Mouse (Mus musculus) MEL-GATA-1-ER (cell line): ENCODE results near the gene Pradc1.
A peak's percentile ranks its signal among the peaks of the same experiment; 100 is the strongest.

Experiments used
- DNase-seq: peaks from one replicate; pipeline ENCODE4 v3.0.0-alpha.2; 2012; ENCODE audit warnings: low read depth; ENCODE audit errors: extremely low read depth

The Pradc1 gene

DNA sequence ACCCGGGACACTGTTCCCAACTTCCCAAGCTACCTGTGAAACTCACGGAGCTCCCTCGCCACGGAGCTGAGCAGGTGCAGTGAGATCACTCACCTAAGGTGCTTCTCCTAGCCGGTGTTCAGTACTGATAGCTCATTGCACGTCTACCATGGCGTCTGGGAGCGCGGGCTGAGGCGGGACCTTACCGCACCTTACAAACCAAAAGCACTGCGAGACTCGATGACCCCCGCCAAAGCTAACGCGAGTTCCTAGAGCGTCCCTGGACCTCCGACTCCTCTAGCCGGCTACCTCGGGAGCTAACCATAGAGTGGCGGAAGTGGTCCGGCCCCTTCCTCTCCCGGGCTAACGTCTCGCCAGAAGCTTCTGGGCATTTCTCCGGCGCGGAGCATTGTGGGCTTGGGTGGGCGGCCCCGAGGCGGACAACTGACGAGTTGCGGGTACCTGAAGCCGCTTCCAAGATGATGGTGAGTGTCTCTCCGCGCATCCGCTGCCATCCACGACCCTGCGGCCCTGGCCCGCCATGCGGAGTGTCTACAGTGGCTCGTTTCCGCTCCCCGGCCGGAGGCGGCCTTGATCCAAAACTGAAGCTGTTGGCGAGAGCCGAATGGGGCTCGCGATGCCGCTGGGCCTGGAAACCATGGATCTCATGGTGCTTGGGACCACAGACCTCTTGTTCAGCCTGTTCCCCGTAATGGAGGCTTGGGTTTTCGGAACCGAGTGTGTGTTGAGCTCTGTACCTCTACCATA is at the start of gene Pradc1:
Gene Pradc1, minus strand, starts transcription at position 307 of the 747 bp plus-strand sequence.
- DNase-seq: peak; percentile 94

DNA sequence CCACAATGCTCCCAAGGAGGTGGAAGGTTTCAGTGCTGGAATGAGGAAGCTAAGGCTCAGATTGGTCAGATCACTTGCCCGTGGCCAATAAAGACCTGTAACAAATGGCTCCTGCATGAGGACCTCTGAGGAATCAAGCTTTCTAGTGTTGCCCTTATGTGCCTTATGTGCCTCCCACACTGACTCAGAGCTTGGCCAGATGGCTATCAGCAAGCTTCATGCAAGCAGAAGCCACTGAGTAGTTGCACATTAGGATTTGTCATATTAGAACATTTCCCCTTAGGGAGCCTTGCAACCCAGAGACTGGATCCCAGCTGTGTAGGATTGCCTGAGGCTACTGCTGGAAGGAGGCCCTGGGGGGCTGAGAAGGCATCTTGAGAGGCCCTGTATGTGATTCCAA is 48.6 kb upstream of the Pradc1 start:
- no peak for DNase-seq

DNA sequence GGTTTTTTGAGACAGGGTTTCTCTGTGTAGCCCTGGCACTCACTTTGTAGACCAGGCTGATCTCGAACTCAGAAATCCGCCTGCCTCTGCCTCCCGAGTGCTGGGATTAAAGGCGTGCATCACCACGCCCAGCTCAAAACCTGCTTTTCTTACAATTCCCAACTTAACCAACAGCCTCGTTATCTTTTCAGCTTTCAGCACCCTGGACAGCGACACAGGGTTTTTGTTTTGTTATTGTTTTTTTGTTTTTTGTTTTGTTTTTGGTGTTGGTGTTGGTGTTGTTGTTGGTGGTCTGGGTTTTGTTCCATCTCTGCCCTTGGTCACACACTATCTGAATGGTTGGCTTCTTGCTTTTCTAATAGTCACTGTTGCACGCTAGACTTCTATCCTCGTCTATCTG is 46.4 kb upstream of the Pradc1 start:
- DNase-seq: no peak

DNA sequence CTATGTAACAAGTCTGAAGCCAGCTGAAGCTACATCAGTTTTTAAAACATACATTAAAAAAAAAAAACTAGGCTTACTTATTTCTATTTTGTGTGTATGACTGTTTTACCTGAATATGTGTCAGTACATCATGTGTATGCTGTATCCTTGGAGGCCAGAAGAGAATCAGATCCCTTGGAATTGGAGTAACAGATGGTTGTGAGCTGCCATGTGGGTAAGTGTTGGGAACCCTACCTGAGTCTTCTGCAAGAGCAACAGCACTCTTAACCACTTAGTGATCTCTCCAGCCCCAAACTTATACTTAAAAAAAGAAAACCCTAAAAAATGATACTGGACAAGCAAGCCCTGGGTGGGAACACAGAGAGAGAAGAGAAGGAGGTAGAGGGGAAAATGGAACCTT is 45.2 kb upstream of the Pradc1 start:
- no peak for DNase-seq

DNA sequence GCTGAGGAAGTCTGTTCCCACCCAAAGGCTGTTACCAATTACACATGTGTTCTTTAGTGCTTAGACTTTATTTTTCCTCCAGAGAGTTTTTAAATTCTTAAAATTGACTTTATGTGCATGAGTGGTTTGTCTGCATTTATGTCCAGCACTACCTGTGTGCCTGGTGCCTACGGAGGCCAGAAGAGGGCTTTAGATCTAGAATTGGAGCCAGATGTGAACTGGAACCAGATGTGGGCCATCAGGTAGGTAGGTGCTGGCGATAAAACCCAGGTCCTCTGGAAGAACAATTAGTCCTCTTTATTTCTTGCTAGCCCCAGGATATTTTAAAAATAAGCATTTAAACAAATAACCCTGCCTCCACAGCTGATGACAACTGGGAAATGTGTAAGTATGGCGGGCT is 39.8 kb upstream of the Pradc1 start:
- DNase-seq: no peak

DNA sequence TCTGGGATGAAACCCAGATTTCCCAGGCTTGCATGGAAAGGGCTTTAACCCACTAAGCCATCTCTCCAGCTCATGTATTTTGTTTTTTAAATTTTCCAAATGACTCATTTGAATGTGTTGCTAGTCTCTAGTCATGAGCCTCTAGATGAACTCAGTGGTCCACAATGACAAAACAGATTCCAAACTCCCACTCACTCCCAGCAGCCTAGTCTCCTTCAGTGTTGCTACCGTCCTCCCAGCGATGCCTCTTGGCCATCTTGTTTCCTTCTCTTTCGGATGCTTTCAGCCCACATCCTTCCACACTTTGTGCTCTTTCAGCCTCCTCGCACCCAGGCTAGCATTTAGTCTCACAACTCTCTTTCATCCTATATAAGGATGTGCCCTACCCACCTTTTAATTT is 38.5 kb upstream of the Pradc1 start:
- no peak for DNase-seq

DNA sequence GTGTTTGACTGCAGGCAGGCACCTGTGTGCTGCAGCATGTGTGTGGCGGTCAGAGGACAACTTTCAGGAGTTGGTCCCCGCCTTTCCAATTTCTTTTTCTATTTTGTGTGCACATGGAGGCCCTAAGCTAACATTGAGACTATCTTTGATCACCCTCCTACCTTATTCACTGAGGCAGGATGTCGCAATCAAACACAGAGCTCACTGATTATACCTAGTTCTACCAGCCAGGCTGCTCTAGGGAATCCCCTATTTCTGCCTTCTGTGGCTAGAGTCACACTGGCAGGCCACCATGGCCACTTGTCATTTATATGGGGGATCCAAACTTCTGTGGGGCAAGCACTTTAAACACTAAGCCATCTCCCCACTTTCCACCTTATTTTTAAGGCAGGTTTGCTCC is 37.9 kb upstream of the Pradc1 start:
- DNase-seq: no peak

DNA sequence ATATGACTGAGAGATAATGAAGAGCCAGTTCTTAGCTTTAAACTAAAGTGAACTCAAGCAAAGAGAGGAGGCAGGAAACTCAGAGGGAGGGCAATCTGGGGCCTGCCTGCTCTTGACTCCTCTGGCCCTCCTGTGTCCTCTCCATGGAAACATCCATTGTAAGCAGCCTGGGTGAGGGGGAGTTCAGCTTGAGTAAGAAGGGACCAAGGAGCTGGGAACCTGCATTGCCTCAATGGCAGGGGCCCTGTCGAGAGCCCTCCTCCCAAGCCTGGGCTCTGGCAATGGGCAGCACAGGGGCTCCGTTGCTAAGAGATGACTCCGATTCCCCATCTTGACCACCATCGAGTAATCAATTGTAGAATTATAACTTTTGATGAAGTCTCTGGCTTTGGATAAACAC is 36.7 kb upstream of the Pradc1 start:
- no peak for DNase-seq

DNA sequence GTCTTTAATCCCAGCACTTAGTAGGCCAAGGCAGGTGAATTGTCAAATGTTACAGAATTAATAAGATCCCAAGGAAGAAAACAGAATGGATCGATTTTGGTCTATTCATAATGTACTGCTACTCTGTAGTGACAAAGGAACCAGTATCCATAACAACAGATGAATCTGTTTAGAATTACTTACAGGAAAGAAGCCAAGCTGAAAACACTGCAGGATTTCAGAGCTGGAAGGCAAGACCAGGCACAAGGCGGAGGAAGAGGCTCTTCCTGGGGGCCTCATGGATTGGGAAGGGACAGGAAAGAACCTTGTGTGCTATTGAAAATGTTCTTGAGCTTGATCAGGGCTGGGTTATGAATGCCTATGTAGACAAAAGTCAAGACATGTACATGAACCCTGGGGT is 34.0 kb upstream of the Pradc1 start:
- no peak for DNase-seq

DNA sequence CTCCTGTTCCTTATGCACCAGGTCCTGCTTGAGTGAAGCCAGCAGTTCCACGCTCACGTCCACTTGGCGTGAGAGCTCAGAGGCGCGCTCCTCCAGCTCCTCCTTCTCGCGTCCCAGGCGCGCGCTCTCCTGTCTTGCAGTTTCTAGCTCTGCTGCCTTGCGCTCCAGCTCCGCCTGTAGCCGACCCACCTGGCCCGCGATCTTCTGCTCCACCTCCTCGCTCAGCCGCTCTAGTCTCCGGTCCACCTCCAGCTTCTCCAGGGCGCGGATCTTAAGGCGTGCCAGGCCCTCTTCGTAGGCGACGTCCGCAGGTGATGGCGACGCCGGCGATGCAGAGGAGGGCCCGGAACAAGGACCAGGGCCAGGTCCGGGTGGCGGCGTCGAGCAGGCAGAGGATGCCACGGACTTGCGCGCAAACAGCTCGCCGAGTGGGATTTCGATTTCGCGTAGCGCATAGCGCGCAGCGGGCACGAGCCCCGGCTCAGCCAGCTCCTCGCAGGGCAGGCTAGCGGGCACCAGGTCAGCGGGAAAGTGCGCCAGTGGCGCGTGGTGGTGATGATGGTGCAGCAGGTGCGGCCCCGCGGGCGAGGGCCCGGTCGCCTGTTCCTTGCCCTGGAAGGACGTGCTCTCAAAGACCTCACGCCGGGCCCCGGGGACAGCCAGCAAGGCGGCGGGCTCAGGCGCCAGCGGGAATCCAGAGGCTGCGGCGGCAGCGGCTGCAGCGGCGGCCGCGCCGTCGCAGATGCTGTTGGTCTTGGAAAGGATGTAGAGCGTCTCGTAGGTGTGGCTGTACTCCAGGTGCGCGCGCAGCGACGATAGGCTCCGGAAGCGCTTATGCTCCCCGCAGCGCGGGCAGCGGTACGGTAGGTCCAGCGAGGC is 32.3 kb upstream of the Pradc1 start:
- no peak for DNase-seq

DNA sequence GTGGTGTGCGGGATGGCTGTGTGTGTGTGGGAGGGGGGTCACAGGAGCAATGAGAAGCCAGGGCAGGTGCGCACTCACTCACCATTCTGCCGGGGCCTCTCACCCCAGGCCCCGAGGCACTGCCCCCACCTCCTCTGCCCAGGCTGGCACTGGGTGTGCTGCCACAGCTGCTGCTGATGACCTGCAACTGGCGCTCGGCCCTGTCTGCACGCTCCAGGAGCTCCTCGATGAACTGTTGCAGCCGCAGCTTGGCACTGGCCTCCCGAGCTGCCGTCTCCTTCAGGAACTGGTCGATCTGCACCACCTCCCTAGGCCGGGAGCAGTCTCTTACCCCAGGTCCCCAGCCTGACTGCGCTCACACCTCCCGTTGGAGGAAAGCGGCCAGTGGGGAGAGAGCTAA is 28.9 kb upstream of the Pradc1 start:
- no peak for DNase-seq

DNA sequence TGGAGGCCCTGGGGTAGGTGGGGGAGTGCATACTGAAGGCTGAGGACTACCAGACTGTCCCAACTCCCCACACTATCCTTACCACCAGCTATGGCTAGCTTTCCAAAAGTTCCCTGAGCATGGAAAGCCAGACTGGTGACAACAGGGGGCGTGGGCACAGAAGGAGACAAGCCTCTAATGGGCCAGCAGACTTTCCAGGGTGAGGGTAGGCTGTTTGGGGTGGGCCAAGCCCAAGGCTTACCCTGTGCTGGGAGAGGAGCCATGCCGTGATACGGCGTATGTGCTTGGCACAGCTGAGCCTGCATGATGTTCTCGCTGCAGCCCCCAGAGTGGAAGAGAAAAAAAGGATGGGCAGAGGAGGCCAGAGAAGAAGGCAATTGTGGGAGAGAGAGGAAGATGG is 28.2 kb upstream of the Pradc1 start:
- DNase-seq: no peak

DNA sequence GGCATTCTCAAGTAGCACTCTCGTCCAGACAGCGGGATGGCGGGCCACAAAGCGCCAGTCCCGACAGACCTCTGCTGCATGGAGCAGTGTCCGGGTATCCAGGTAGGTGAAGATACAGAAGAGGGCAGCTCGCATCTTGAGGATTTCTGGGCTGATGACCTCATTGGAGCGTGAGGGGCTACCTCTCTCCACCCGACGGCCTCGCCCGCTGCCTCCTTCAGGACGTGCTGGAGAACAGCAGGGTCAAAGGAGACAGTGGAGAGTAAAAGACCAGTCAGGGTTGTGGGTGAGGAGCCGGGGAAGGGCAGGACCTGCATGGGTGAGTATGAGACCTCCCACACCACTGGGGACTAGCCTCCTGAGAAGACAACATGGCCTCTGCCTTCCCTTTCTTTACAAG is 26.6 kb upstream of the Pradc1 start:
- no peak for DNase-seq

DNA sequence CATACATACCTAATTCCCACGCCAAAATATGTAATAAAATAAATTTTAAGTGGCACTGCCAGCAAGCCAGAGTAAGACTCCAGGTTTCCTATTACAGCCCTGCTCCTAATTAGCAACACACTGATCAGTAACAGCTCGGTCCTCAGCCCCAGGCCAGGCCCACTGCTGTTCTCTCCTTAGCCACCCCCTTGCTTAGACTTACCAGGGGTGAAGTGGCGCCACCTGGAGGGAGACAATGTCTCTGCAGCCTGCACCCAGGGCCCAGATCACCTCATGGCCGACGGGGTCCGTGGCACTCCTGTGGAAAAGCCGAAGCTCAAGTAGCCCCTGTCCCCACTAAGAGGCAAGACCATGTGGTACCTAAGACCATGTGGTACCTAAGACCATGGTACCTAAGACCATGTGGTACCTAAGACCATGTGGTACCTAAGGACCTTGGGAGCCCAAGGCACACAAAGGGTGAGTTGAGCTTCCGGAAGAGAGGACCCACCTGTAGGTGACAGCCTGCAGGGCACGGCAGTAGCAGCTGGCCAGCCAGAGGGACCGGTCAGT is 25.7 kb upstream of the Pradc1 start:
- DNase-seq: peak; percentile 10

DNA sequence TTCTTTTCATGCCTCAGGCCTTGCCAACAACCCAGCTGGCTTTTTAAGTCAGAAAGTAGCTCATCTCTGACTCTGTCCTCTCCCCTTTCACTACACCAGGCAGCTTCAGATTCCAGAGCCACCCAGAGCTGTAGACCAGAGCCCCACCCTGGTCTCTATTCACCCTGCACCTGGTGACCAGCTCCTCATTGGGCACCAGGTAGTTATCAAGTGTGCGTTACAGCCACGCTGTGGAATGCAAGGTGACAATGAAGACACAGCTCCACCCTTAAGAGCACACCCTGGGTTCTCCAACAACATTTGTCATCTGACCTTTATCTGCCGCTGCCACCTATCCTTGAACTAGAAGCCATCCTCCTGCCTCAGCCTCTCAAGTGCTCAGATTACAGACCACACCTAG is 23.8 kb upstream of the Pradc1 start:
- DNase-seq: no peak

DNA sequence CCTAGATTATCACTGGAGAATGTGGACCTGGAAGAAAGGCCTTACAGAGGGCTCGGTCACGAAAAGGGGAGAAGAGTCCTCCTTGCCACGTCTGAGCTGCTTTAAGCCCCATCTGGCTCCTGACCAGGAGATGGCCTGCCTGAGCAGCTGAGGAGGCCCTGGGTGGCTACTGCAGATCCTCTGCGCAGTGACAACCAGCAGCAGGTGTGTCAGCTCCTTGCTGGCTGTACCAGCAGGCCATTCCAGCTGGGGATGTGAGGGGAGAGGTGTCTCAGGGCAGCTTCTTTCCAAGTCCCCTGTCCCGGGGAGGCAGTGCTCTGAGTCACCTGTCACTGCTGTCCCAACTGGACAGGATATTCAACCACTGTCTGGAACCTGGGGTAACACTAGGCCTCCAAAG is 20.8 kb upstream of the Pradc1 start:
- no peak for DNase-seq

DNA sequence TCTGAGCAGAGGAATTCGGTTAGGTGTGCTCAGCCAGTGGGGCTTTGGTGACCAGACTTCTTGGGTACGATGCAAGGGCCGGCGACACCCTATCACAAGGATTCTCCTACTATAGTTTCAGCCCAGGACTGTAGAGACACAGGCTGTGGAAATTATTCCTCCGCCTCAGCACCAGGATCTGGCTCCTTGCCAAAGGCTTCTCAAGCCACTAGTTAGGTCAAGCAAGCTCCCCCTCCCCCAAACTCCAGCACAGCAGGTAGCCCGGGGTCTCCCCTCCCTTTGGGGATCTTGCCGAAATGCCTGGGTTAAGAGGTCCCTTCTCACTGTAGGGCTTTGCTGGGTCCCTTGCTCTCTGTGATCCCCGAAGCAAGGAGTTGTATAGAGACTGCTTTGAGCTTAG is 20.2 kb upstream of the Pradc1 start:
- DNase-seq: no peak

DNA sequence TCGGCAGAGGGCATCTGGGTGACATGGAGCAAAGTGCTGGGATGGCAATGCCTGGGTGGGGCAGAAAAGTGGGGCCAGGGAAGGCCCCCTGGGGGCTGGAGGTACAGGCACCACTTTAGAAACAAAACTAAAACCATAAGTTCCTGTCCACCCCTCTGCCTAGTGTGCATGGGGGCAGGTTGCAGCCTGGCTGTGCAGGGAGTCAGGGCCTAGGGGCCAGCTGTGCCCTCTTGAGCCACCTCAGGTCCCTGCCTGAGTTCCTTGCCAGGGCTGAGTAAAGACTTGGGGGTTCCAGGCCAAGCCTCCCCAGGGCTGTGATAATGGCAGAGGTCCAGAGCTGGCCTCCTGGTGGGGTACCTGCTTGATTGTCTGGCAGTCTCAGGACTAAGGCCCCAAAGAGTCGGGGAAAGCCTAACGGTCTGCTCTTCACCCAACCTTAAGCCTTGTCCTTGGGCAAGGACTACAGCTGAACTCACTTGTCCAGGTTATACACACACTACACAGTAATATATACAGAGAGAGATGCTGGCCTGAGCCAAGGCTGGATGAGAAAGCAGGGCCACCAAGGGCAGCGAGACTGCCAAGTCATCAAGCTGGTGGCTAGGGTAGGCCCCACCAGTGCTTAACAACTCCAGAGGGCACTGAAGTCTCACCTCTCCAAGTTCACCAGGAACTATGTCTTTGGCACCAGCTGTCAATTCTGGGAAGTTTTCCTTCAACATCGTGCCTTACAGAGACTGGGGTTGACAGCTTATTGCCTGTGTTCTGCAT is 18.1 kb upstream of the Pradc1 start:
- DNase-seq: no peak

DNA sequence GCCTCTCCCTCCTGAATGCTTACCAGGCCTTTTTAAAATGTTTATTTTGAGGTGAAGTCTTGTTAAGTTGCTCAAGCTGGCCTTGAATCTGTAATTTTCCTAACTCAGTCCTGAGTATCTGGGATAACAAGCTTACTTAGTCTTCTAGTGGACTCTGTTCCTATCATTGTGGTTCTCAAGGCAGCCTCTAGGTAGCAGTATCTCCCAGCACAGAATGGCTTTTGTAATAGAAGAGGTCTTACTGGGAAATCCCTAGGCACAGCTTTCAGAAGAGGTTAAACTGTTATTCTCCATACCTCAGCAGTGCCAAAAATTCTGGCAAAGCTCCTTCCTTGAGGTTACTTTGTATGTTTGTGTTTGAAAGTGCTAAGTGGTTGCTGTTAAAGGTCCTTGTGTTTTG is 13.6 kb upstream of the Pradc1 start:
- DNase-seq: no peak

DNA sequence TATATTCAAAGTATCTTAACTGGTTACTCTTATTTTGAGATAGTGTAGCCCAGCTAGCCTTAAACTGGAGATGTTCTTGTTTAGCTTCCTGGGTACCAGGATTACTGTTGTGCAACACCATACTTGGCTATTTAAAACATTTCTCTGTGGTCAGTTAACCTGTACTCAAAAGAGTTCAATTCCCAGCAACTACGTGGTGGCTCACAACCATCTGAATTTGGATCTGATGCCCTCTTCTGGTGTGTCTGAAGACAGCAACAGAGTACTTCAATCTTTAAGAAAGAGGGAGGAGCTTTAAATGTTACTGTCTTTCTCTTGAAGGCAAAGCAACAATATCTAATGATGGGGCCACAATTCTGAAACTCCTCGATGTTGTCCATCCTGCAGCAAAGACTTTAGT is 7.9 kb upstream of the Pradc1 start:
- DNase-seq: no peak

DNA sequence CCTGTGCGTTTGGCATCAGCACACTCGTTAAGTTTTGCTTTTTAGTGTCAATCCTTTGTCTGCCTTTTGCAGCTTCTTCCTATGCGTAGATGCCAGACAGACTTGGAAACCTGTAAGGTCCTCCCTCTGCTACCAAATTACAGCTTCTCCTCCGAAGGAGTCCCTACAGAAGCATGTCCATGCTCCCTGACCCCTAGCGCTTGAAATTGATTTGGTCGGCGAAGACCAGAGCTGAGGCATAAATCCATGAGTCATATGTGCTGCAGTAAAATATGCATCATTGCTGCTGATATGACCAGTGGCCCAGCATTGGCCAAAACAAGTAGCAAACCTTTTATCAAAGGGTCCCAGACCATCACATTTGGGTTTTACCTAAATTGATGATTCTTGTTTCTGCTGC is 1.0 kb upstream of the Pradc1 start:
- no peak for DNase-seq

DNA sequence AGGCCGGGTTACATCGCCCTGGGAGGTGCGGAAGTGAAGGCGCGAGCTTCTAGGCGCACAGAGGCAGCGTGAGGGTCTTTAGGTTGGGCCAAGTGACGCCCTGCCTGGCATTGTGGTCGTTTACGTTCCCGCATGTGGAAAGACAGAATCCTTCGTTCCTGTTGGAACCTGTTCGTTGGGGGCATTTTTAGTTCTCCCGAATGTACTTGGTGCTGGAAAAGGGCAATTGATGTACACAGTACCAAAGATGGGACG is 568 bp upstream of the Pradc1 start:
- no peak for DNase-seq
